Mouse (Mus musculus) stomach, embryonic 15.5 days (tissue): ENCODE data around the gene Ppt2. TPM values are rescaled to one million over a fixed set of nuclear protein-coding genes. Genes with fewer than 3 reads are reported as not detected.

Experiments used
- ATAC-seq: fragments of 200-750 bp; cut with Nextera tagmentation; 2 replicates; pipeline ENCODE4 v1.8.0; 2017; ENCODE audit warnings: low read depth, moderate number of reproducible peaks, moderate TSS enrichment; ENCODE audit not compliant: insufficient read depth, low FRiP score
- H3K27ac ChIP-seq: fragments of 300-500 bp; sonication (generic); 2 replicates; pipeline ENCODE4 v1.5.1; 2015; ENCODE audit warnings: mild to moderate bottlenecking, inconsistent platforms
- H3K27me3 ChIP-seq: fragments of 300-500 bp; sonication (generic); replicated peaks from 2 replicates; pipeline ENCODE4 v1.6.1; 2015; ENCODE audit warnings: inconsistent platforms
- H3K36me3 ChIP-seq: fragments of 300-500 bp; sonication (generic); 2 replicates; pipeline ENCODE4 v1.6.1; 2015; ENCODE audit warnings: inconsistent platforms
- H3K4me1 ChIP-seq: fragments of 300-500 bp; sonication (generic); 2 replicates; pipeline ENCODE4 v1.6.1; 2015; ENCODE audit warnings: inconsistent platforms
- H3K4me2 ChIP-seq: fragments of 300-500 bp; sonication (generic); 2 replicates; pipeline ENCODE4 v1.6.1; 2015; ENCODE audit warnings: mild to moderate bottlenecking, inconsistent platforms
- H3K4me3 ChIP-seq: fragments of 300-500 bp; sonication (generic); replicated peaks from 2 replicates; pipeline ENCODE4 v1.5.1; 2015; ENCODE audit warnings: inconsistent platforms
- H3K9ac ChIP-seq: fragments of 300-500 bp; sonication (generic); 2 replicates; pipeline ENCODE4 v1.6.1; 2015; ENCODE audit warnings: inconsistent platforms
- H3K9me3 ChIP-seq: fragments of 300-500 bp; sonication (generic); 2 replicates; pipeline ENCODE4 v1.6.1; 2016; ENCODE audit warnings: inconsistent platforms
- WGBS: fragments of 180-500 bp; shearing (Covaris S2); methylation state at CpG from one replicate; pipeline ENCODE4 v1.1.7; 2015; 5-methylcytosine and 5-hydroxymethylcytosine counted together
- polyA plus RNA-seq: library from polyadenylated mRNA; unstranded; fragments of >200 nt; fragmentation: Nextera tagmentation; extraction: Ambion mirVana; gene quantifications from 2 replicates; pipeline ENCODE4 v1.2.1, GENCODE M21; 2015

The Ppt2 gene
- polyA plus RNA-seq, 1 experiment from 2014 or later, result 23.7 TPM

DNA sequence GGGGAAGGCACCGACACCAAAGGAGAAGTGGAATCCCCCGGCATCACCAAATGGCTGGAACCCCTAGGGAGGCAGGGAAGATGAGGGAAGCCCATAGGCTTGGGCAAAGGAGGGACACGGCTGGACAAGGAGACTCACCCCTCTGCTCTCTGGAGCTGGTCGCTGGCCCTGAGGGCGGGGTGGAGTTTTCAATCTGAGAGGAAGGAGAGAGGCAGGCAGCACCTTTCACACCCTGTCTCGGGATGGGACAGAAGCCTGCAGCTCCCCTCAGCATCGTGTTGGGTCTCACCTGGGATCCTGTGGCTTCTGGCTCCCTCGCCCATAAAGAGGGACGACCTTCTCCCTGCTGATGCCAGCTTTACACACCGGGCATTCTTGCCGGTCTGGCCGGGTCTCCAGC lies 26.5 kb downstream of the Ppt2 start:
- H3K36me3 ChIP-seq, result peaks cover 12% of the 10 kb centered on the region
- no peak for ATAC-seq
- H3K9ac ChIP-seq, result no peak overlapping the region
- H3K4me1 ChIP-seq, result peaks cover 40% of the 10 kb centered on the region
- whole genome bisulfite sequencing, result 83% methylated on average over 12 of the region's 12 CpGs
- H3K9me3 ChIP-seq, result no peaks in the 10 kb centered on the region
- no peak overlapping the region for H3K4me3 ChIP-seq
- H3K4me2 ChIP-seq, result peak overlapping the region; percentile 88; the same call in 1 of the 2 replicates
- H3K27ac ChIP-seq, result no peak overlapping the region
- H3K27me3 ChIP-seq, result no peaks in the 10 kb centered on the region

GRCm38 (mm10) chr17:34599891-34600290 lies 28.4 kb downstream of the Ppt2 start:
- H3K4me2 ChIP-seq, result no peak overlapping the region
- no peak overlapping the region for H3K4me3 ChIP-seq
- peaks cover 42% of the 10 kb centered on the region for H3K4me1 ChIP-seq
- H3K9ac ChIP-seq, result no peak overlapping the region
- H3K9me3 ChIP-seq, result no peaks in the 10 kb centered on the region
- WGBS, result 72% methylated on average over 9 of the region's 9 CpGs
- H3K27me3 ChIP-seq, result no peaks in the 10 kb centered on the region
- H3K27ac ChIP-seq, result no peak overlapping the region
- no peak for ATAC-seq
- H3K36me3 ChIP-seq, result peaks cover 20% of the 10 kb centered on the region

DNA sequence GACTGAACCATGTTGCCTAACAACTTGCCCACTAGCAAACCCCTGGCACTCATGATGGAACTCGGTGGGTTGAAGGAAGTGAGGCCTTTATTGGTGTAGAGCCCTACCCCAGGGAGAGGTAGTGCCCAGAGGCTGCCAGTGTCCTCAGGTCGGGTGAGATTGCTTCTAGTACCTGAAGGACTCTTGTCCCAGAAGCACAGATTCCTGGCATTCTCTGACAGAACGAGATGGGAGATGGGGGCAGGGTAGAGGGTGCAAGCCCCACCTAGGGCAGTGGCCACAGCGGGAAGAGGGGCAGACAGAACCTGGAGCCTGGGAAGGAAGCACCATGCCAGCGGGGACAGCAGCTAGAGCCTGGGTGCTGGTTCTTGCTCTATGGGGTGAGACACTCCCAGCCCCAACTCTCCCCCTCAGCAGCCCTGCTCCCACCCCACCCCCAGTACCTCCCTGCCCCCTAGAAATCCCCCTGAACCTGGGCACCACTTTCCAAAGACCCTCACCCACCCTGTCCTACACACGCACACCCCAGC lies 30.7 kb downstream of the Ppt2 start, which contains the start of gene Ager:
Gene Ager (plus strand): TSS at position 297 of the 530 bp plus-strand sequence.
- peak within 1 kb of the TSS; percentile 31; the same call in 1 of the 2 replicates for H3K27ac ChIP-seq
- no peak for ATAC-seq
- no peak within 1 kb of the TSS for H3K4me2 ChIP-seq
- H3K4me3 ChIP-seq, result no peak within 1 kb of the TSS
- no peaks in the 10 kb centered on the region for H3K27me3 ChIP-seq
- 14% methylated on average over 6 of the region's 6 CpGs for WGBS
- peaks cover 26% of the 10 kb centered on the region for H3K36me3 ChIP-seq
- 0 out of 2 replicates have a peak within 1 kb of the TSS, but pooled peaks have one; percentile 6 for H3K9ac ChIP-seq
- no peaks in the 10 kb centered on the region for H3K9me3 ChIP-seq
- H3K4me1 ChIP-seq, result peaks cover 44% of the 10 kb centered on the region

- Histone ChIP-seq H3K27me3 (no peaks in the 10 kb centered on the region), H3K27ac (no peak overlapping the region), H3K4me1 (peaks cover 41% of the 10 kb centered on the region), H3K36me3 (peaks cover 20% of the 10 kb centered on the region), H3K9me3 (no peaks in the 10 kb centered on the region), H3K9ac (no peak overlapping the region), H3K4me2 (no peak overlapping the region), H3K4me3 (no peak overlapping the region)
- WGBS, result 63% methylated on average over 8 of the region's 8 CpGs
- ATAC-seq, result no peak
Observed at GRCm38 (mm10) chr17:34596098-34596497, 32.2 kb downstream of the Ppt2 start.

GRCm38 (mm10) chr17:34593752-34594525 lies 34.4 kb downstream of the Ppt2 start:
- peak overlapping the region; percentile 91 for H3K9ac ChIP-seq
- H3K27ac ChIP-seq, result peak overlapping the region; percentile 96
- no peaks in the 10 kb centered on the region for H3K9me3 ChIP-seq
- H3K27me3 ChIP-seq, result no peaks in the 10 kb centered on the region
- peak overlapping the region; percentile 87 for H3K4me2 ChIP-seq
- no peak for ATAC-seq
- peaks cover 62% of the 10 kb centered on the region for H3K4me1 ChIP-seq
- WGBS, result 37% methylated on average over 33 of the region's 34 CpGs
- H3K4me3 ChIP-seq, result peak overlapping the region; percentile 71
- H3K36me3 ChIP-seq, result peaks cover 14% of the 10 kb centered on the region; the same call in 1 of the 2 replicates

DNA sequence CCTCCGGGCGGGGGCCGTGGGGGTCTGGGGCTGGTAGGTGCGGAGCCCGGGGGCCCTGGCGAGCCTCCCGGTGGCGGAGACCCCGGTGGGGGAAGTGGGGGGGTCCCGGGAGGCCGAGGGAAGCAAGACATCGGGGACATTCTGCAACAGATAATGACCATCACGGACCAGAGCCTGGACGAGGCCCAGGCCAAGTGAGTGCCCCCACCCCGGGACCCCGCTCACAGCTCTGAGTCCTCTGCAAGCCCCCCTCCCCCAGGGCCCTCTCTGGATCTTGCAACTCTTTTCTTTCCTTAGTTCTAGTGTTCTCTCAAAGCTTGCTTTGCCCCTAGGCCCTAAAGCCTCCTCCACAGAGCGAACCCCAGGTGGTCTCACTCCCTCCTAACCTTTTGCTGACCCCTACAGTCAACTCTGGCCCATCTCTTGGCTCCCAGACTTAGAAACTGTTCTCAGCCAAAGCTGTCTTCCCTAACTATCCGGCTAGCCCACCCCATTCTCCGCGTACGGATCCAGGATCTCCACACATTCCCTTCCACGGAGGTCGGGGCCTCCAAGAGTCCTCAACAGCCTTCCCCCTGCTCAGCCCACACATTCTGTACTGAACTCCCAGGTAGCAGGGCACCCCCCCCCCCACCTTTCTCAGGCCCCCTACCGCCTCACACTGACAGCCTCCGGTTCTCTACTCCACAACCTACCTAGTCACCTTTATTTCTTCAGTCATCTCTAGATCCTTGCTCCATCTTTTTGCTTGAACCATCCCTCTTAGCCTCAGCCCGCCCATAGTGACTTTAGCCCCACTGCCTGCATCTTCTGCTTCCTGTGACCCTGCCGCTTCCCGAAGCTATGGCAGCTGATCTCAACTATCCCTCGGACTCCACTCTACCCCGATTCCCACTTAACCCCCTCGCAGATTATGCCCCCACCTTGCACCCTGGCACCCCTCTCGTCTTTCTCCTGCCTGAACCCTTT lies 35.4 kb downstream of the Ppt2 start:
- Histone ChIP-seq H3K27me3 (no peaks in the 10 kb centered on the region), H3K4me1 (peaks cover 62% of the 10 kb centered on the region), H3K36me3 (peaks cover 14% of the 10 kb centered on the region; the same call in 1 of the 2 replicates), H3K4me3 (peak overlapping the region; percentile 71), H3K4me2 (peak overlapping the region; percentile 87), H3K9me3 (no peaks in the 10 kb centered on the region), H3K27ac (peak overlapping the region; percentile 96), H3K9ac (peak overlapping the region; percentile 91)
- peak; percentile 8 for ATAC-seq
- 1% methylated on average over 32 of the region's 32 CpGs for WGBS

DNA sequence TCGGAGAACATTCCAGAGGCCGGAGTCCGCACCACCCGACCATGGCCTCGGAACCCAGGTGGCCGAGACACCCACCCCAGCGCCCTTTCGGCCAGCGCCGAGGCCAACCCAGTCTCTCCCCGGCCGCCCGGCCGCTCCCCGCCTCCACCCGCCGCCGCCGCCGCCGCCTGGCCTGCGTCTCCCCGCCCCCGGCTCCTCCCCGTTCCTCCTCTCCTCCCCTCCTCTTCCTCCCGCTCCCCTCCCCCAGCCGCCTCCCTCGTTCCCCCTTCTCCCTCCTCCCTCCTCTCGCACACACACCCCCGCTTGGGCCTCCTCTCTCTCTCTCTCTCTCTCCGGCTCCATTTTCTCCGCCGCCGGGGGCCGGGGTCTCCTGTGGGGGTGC lies 36.3 kb downstream of the Ppt2 start:
- H3K27me3 ChIP-seq, result no peaks in the 10 kb centered on the region
- peak overlapping the region; percentile 71 for H3K4me3 ChIP-seq
- peak overlapping the region; percentile 91 for H3K9ac ChIP-seq
- no peaks in the 10 kb centered on the region for H3K9me3 ChIP-seq
- peak overlapping the region; percentile 87 for H3K4me2 ChIP-seq
- peaks cover 14% of the 10 kb centered on the region; the same call in 1 of the 2 replicates for H3K36me3 ChIP-seq
- peak overlapping the region; percentile 96 for H3K27ac ChIP-seq
- H3K4me1 ChIP-seq, result peaks cover 58% of the 10 kb centered on the region
- WGBS, result 1% methylated on average over 31 of the region's 35 CpGs
- ATAC-seq, result peak; percentile 12; the same call in 1 of the 2 replicates

DNA sequence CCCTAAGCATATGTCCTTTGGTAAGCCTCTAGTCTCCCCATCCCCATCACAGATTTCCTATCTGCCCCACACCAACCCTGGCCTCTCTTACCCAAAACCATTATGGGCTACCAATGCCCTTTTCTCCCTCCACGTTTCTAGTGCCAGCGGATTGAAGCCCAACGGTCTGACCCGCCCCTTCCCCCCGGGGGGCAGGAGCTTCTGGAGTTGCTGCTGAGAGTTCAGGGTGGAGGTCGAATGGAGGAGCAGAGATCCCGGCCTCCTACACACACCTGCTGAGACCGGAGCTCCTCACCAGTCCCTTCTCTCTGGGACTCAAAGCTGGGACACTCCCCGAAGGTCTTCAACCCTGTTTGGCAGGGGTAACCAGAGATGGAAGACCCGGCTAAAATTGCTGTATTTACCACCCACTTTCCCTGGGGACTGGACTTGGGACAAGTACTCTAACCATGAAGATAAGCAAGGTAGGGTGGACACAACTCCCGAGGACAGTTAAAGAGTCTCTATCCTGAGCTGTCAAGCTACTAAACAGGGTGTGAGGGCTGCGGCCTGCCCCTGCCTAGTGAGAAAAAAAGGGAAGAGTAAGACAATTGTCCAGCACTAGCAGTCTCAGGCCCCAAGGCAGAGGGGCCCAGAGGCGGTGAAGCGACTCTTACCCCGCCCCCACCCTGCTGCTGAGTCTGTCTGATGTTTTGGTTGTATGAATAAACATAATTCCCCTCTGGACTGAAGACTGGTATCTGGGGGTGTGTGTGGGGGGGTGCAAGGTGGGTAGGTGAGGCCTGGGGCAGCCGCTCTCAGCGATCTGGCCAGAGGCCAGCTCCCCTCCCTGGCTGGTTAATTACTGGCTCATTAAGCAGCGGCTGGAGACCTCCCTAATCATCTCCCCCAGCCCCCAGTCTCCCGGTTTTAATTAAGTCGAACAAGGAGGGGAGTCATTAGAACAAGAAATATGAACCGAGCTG lies 37.0 kb downstream of the Ppt2 start, which contains the start of gene Pbx2:
Gene Pbx2 (plus strand): TSS at position 238 of the 965 bp plus-strand sequence.
- Histone ChIP-seq H3K27ac (peak within 1 kb of the TSS; percentile 96), H3K4me2 (peak within 1 kb of the TSS; percentile 87), H3K4me1 (peaks cover 64% of the 10 kb centered on the region), H3K9ac (peak within 1 kb of the TSS; percentile 91), H3K36me3 (peaks cover 14% of the 10 kb centered on the region; the same call in 1 of the 2 replicates), H3K9me3 (no peaks in the 10 kb centered on the region), H3K27me3 (no peaks in the 10 kb centered on the region), H3K4me3 (peak within 1 kb of the TSS; percentile 71)
- ATAC-seq, result no peak
- WGBS, result 4% methylated on average over 21 of the region's 21 CpGs

DNA sequence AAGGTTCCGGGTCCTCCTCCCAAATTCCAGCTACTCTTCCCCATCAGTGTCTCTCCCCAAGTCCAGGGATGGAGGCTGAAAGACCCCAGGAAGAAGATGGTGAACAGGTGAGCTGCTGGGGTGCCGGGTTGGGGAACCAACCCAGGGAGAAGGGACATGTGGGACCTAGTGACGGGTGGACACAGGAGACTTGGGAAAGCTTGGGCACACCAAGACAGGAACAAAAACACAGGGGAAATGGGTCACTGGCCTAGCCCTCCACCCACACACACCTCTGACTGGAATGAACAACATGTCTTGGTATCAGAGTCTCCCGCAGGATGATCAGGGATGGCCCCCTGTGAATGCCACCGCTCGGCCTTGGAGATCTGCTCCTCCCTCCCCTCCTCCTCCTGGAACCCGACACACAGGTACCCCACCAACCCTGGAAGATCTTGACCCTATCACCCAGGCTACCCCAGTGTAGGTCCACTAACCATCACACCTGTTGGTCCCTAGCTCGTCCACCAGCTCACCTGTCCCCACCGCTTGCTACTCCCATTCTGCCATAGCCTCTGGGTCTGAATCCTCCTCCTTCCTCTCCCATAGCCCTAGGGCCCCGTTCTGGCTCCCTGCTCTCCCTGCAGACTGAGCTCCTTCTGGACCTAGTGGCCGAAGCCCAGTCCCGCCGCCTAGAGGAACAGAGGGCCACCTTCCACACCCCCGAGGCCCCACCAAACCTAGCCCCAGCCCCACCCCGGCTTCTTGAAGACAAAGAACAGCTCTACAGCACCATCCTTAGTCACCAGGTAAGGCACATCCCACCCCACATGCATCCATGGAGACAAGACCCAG lies 37.9 kb downstream of the Ppt2 start:
- Histone ChIP-seq H3K27ac (peak overlapping the region; percentile 96), H3K4me1 (peaks cover 63% of the 10 kb centered on the region), H3K36me3 (peaks cover 7% of the 10 kb centered on the region; the same call in 1 of the 2 replicates), H3K4me2 (peak overlapping the region; percentile 87), H3K27me3 (no peaks in the 10 kb centered on the region), H3K9me3 (no peaks in the 10 kb centered on the region), H3K9ac (peak overlapping the region; percentile 16; the same call in 1 of the 2 replicates), H3K4me3 (peak overlapping the region; percentile 13)
- ATAC-seq, result no peak
- 66% methylated on average over 15 of the region's 15 CpGs for WGBS

DNA sequence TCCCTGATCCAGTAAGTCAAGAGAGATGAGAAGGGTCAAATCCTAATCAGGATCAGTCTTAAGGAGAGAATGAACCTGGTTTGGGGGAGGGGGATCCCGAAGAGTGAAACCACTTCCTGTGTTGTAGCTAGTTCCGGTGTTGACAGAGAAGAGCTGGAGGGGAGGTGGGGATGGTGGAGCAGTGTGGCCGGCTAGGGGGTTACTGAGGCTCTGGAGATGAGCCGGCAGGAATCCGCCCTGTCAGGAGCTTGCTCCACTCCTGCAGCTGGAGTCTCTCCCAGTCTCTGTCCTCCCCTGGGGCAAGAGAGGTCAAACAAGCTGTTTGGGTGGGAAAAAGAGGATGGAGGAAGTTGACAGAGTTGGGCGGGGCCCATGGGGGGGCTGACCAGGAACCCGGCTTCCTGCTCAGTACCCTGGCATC lies 38.6 kb downstream of the Ppt2 start, which contains the start of gene Gpsm3:
Gene Gpsm3 (plus strand): TSS at position 126 of the 421 bp plus-strand sequence.
- H3K27ac ChIP-seq, result peak within 1 kb of the TSS; percentile 96
- 14% methylated on average over 7 of the region's 7 CpGs for WGBS
- H3K4me2 ChIP-seq, result peak within 1 kb of the TSS; percentile 87
- H3K4me3 ChIP-seq, result peak within 1 kb of the TSS; percentile 13
- peaks cover 4% of the 10 kb centered on the region; the same call in 1 of the 2 replicates for H3K36me3 ChIP-seq
- peak within 1 kb of the TSS; percentile 16; the same call in 1 of the 2 replicates for H3K9ac ChIP-seq
- H3K27me3 ChIP-seq, result no peaks in the 10 kb centered on the region
- no peaks in the 10 kb centered on the region for H3K9me3 ChIP-seq
- ATAC-seq, result no peak
- H3K4me1 ChIP-seq, result peaks cover 58% of the 10 kb centered on the region
